In the genomic region with DNA sequence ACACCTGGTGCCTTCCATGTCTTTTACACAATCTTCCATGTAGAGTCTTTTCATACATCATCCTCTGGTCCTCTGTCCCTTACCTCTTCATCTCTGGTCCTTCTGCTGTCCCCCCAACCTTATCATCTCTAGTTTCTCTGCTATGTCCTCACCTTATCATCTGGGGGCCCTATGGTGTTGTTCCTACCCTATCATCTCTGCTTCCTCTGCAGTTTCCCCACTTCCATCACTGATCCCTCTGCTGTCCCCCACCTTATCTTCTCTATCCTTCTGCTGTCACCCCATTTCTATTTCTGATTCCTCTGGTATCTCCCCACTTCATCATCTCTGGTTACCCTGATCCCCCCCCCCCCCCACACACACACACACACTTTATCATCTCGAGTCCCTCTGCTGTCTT, we compare ENCODE assay signal across 8 mouse cellular contexts. TPM values are rescaled to one million over a fixed set of nuclear protein-coding genes. Genes with fewer than 3 reads are reported as not detected.
DNase-seq lines count a peak whose midpoint lies in the region; ATAC-seq and TF ChIP-seq lines count a peak whose summit lies in the region.

No protein-coding gene starts in this region.

- 11% methylated on average over 1 of the region's 1 CpGs for WGBS in embryonic facial prominence, embryonic 12.5 days
- WGBS in limb, embryonic 10.5 days = 0% methylated on average over 1 of the region's 1 CpGs
- WGBS in neural tube, embryonic 12.5 days = 0% methylated on average over 1 of the region's 1 CpGs

- H3K36me3 ChIP-seq in embryonic facial prominence, embryonic 12.5 days = peaks cover 22% of the 10 kb centered on the region
- H3K36me3 ChIP-seq in limb, embryonic 10.5 days = peaks cover 31% of the 10 kb centered on the region
- peaks cover 20% of the 10 kb centered on the region for H3K36me3 ChIP-seq in neural tube, embryonic 12.5 days

- peak overlapping the region; percentile 90 for H3K9ac ChIP-seq in embryonic facial prominence, embryonic 12.5 days
- peak overlapping the region; percentile 95 for H3K9ac ChIP-seq in neural tube, embryonic 12.5 days

- H3K4me2 ChIP-seq in embryonic facial prominence, embryonic 12.5 days (replicated peaks) = peak overlapping the region; percentile 80
- peak overlapping the region; percentile 85 for H3K4me2 ChIP-seq in neural tube, embryonic 12.5 days (replicated peaks)

- ATAC-seq in embryonic facial prominence, embryonic 12.5 days (ENCODE audit: insufficient number of reproducible peaks, insufficient read depth, low FRiP score, low TSS enrichment) = no peak
- no peak for ATAC-seq in neural tube, embryonic 12.5 days (ENCODE audit: low FRiP score, low read depth)

- peak overlapping the region; percentile 82 for H3K4me3 ChIP-seq in layer of hippocampus, adult 2 months
- H3K4me3 ChIP-seq in embryonic facial prominence, embryonic 12.5 days = peak overlapping the region; percentile 97
- H3K4me3 ChIP-seq in limb, embryonic 10.5 days = peak overlapping the region; percentile 97
- peak overlapping the region; percentile 94 for H3K4me3 ChIP-seq in neural tube, embryonic 12.5 days

- intact Hi-C loops in left cerebral cortex, postnatal 36 days (cut with DNase I) = loop anchor here (5.0 kb wide), 1 partner anchor 44 kb away; the partner anchor contains the start of gene Cpt1c

- no peaks in the 10 kb centered on the region for H3K27me3 ChIP-seq in embryonic facial prominence, embryonic 12.5 days
- H3K27me3 ChIP-seq in limb, embryonic 10.5 days (ENCODE audit: low read depth, poor library complexity, severe bottlenecking) = no peaks in the 10 kb centered on the region
- H3K27me3 ChIP-seq in neural tube, embryonic 12.5 days (replicated peaks) = no peaks in the 10 kb centered on the region

- no peak for TF ChIP-seq CTCF in layer of hippocampus, adult 2 months (conservative IDR thresholded peaks at IDR 0.05)

- DNase-seq in layer of hippocampus, adult 2 months (ENCODE audit: low spot score in 2 of 2) = peak in 1 of 2 experiments; percentile 11
- DNase-seq in layer of hippocampus, adult 9-11 months = no peak
- no peak for DNase-seq in limb, embryonic 10.5 days (ENCODE audit: low spot score)
- DNase-seq in left cerebral cortex, postnatal 36 days (ENCODE audit: low spot score in 2 of 2) = no peak
- DNase-seq in thymus, postnatal 14 days = no peak
- DNase-seq in embryo, embryonic 11 days = no peak

- peaks cover 20% of the 10 kb centered on the region for H3K4me1 ChIP-seq in embryonic facial prominence, embryonic 12.5 days
- peaks cover 19% of the 10 kb centered on the region for H3K4me1 ChIP-seq in limb, embryonic 10.5 days
- peaks cover 20% of the 10 kb centered on the region for H3K4me1 ChIP-seq in neural tube, embryonic 12.5 days

- H3K9me3 ChIP-seq in embryonic facial prominence, embryonic 12.5 days = no peaks in the 10 kb centered on the region
- no peaks in the 10 kb centered on the region for H3K9me3 ChIP-seq in limb, embryonic 10.5 days (replicated peaks)
- H3K9me3 ChIP-seq in neural tube, embryonic 12.5 days = no peaks in the 10 kb centered on the region

- H3K27ac ChIP-seq in layer of hippocampus, adult 2 months = peak overlapping the region; percentile 96
- H3K27ac ChIP-seq in embryonic facial prominence, embryonic 12.5 days = no peak overlapping the region
- peak overlapping the region; percentile 89 for H3K27ac ChIP-seq in limb, embryonic 10.5 days
- H3K27ac ChIP-seq in neural tube, embryonic 12.5 days = no peak overlapping the region

RNA-seq across cellular contexts. Expression of gene Ap2a1, which starts 0.7 kb away (rescaled TPM):
- total RNA-seq in layer of hippocampus, adult 2 months (2021) = 100 to 1,000 TPM; 298 to 305 TPM
- 76.3 and 84.7 TPM in 2 replicates for polyA plus RNA-seq in embryonic facial prominence, embryonic 12.5 days (2016; fragmentation: Nextera tagmentation; extraction: Ambion mirVana)
- polyA plus RNA-seq in limb, embryonic 10.5 days (2016; fragmentation: Nextera tagmentation; extraction: Ambion mirVana) = 78.7 and 85.3 TPM in 2 replicates
- 97.9 and 100 TPM in 2 replicates for polyA plus RNA-seq in neural tube, embryonic 12.5 days (2016; fragmentation: Nextera tagmentation; extraction: Ambion mirVana)
- 100 to 1,000 TPM; 346 to 355 TPM for total RNA-seq in left cerebral cortex, postnatal 36 days (2021)

RNA-seq across cellular contexts. Expression of gene Tsks, which starts 14.4 kb away (rescaled TPM):
- 1 to 10 TPM; 1.3 to 2.0 TPM for total RNA-seq in layer of hippocampus, adult 2 months (2021)
- polyA plus RNA-seq in embryonic facial prominence, embryonic 12.5 days (2016; fragmentation: Nextera tagmentation; extraction: Ambion mirVana) = 0.11 and 0.19 TPM in 2 replicates
- polyA plus RNA-seq in limb, embryonic 10.5 days (2016; fragmentation: Nextera tagmentation; extraction: Ambion mirVana) = 0.14 and 0.18 TPM in 2 replicates
- polyA plus RNA-seq in neural tube, embryonic 12.5 days (2016; fragmentation: Nextera tagmentation; extraction: Ambion mirVana) = 0.14 TPM in 1 of 2 replicates, not detected in the other
- 1 to 10 TPM; 1.4 to 3.4 TPM for total RNA-seq in left cerebral cortex, postnatal 36 days (2021)

RNA-seq across cellular contexts. Expression of gene Fuz, which starts 32.7 kb away (rescaled TPM):
- 10 to 100 TPM; 21.6 to 24.8 TPM for total RNA-seq in layer of hippocampus, adult 2 months (2021)
- 22.4 and 23.3 TPM in 2 replicates for polyA plus RNA-seq in embryonic facial prominence, embryonic 12.5 days (2016; fragmentation: Nextera tagmentation; extraction: Ambion mirVana)
- polyA plus RNA-seq in limb, embryonic 10.5 days (2016; fragmentation: Nextera tagmentation; extraction: Ambion mirVana) = 14.8 and 20.0 TPM in 2 replicates
- polyA plus RNA-seq in neural tube, embryonic 12.5 days (2016; fragmentation: Nextera tagmentation; extraction: Ambion mirVana) = 17.7 and 19.1 TPM in 2 replicates
- total RNA-seq in left cerebral cortex, postnatal 36 days (2021) = 10 to 100 TPM; 18.2 to 20.6 TPM

RNA-seq across cellular contexts. Expression of gene Med25, which starts 36.1 kb away (rescaled TPM):
- 100 to 1,000 TPM; 103 to 107 TPM for total RNA-seq in layer of hippocampus, adult 2 months (2021)
- 113 and 123 TPM in 2 replicates for polyA plus RNA-seq in embryonic facial prominence, embryonic 12.5 days (2016; fragmentation: Nextera tagmentation; extraction: Ambion mirVana)
- polyA plus RNA-seq in limb, embryonic 10.5 days (2016; fragmentation: Nextera tagmentation; extraction: Ambion mirVana) = 140 and 145 TPM in 2 replicates
- polyA plus RNA-seq in neural tube, embryonic 12.5 days (2016; fragmentation: Nextera tagmentation; extraction: Ambion mirVana) = 156 and 158 TPM in 2 replicates
- total RNA-seq in left cerebral cortex, postnatal 36 days (2021) = 10 to 100 TPM; 91.7 to 98.1 TPM

RNA-seq across cellular contexts. Expression of gene Cpt1c, which starts 46.1 kb away (rescaled TPM):
- 100 to 1,000 TPM; 138 to 140 TPM for total RNA-seq in layer of hippocampus, adult 2 months (2021)
- 32.9 and 35.6 TPM in 2 replicates for polyA plus RNA-seq in embryonic facial prominence, embryonic 12.5 days (2016; fragmentation: Nextera tagmentation; extraction: Ambion mirVana)
- polyA plus RNA-seq in limb, embryonic 10.5 days (2016; fragmentation: Nextera tagmentation; extraction: Ambion mirVana) = 11.4 and 18.8 TPM in 2 replicates
- 39.7 and 44.1 TPM in 2 replicates for polyA plus RNA-seq in neural tube, embryonic 12.5 days (2016; fragmentation: Nextera tagmentation; extraction: Ambion mirVana)
- 10 to 100 TPM; 85.4 to 97.7 TPM for total RNA-seq in left cerebral cortex, postnatal 36 days (2021)

Comparison
In these comparisons a context has a peak if more than half of its experiments do, and no peak if none do; other contexts are left out.
1. H3K27ac ChIP-seq: peak in layer of hippocampus, adult 2 months (single experiment) and limb, embryonic 10.5 days (single experiment); none in embryonic facial prominence, embryonic 12.5 days (single experiment) and neural tube, embryonic 12.5 days (single experiment).
2. Peak in every context shown above with its lines, with median percentiles within 50 percentile points of each other: H3K4me3 ChIP-seq.